Mouse (Mus musculus): ENCODE results near the gene Pnmal2. TPM values are rescaled to one million over a fixed set of nuclear protein-coding genes. Genes with fewer than 3 reads are reported as not detected.

Pnmal2 gene
- 11.2 TPM for polyA plus RNA-seq (2021)

DNA sequence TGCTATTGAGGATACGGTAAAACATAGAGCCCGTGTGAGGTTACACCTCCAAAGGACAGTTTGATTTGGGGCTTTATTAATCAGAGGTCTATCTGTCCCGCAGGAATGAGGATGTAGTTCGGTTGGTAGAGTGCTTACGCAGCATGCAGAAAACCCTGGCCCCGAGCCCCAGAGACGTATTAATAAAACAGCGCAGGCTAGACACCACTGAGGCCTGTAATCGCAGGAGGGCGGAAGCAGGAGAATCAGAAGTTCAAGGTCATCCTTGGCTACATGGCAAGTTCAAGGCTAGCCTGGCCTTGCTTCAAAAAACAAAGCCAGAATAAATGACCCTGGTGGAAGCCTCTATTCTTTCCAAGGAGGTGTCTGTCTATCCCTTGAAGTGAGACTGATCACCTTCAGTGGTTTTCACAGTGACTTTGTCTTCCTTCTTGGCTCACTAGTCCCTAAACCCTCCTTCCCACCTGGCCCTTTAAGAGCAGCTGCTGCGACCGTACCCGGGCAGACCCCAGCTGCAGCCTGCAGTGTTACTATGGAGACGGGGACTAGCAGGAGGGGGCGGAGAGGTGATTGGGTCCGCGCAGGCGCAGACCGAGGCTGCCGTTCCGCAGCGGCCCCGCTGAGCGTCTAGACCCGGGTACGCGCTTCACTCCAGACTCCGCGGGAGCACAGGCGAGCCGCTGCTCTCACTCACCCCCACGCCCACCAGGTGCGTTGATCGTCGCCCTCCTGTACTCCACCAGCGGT is at the start of gene Pnmal2:
Gene Pnmal2 (plus strand): TSS at position 622 of the 747 bp plus-strand sequence.
- ChIA-PET CTCF (interaction anchor here (1.0 kb wide), 2 partner anchors 11 to 107 kb away, joined by 3 to 4 read pairs; no protein-coding TSS in a partner anchor), POLR2A (no interaction called here)
- no peak for TF ChIP-seq CTCF (IDR thresholded peaks at IDR 0.05)
- DNase-seq (ENCODE audit: low read depth, low spot score) (no peak), ATAC-seq (peak; percentile 84)
- no peaks in the 10 kb centered on the region for H3K27me3 ChIP-seq
- in situ Hi-C loops (cut with MboI; ENCODE audit: low pct_unique_long_range_greater_than_20kb): no loop called here

DNA sequence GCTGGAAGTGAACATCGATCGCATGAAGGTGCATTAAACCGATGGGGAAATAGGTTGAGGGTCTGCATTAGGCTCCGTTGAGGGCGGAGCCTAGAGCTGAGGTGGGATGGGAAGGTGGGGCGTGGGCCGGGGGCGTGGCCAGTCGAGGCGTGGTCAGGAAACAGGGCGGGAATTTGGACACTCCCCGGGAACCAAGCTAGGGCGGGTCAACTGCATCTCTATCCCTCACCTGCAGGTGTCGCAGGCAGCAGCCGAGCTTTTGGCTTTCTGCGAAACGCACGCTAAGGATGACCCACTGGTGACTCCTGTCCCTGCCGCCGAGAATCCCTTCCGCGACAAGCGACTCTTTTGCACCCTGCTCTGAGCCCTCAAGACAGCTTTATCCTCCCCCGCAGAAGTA is 49.5 kb upstream of the Pnmal2 start:
- CTCF ChIA-PET: interaction anchor here (0.9 to 2.8 kb wide), 8 partner anchors 8 to 35 kb away, joined by 3 to 11 read pairs (median 4); partner anchors contain the start of gene Dact3
- TF ChIP-seq CTCF (IDR thresholded peaks at IDR 0.05): peak; percentile 88
- H3K27me3 ChIP-seq: peaks cover 8% of the 10 kb centered on the region
- POLR2A ChIA-PET: interaction anchor here (1.5 kb wide), 1 partner anchor 18 kb away, joined by 3 read pairs; no protein-coding TSS in a partner anchor
- in situ Hi-C loops (cut with MboI; ENCODE audit: low pct_unique_long_range_greater_than_20kb): no loop called here
- DNase-seq (ENCODE audit: low read depth, low spot score): no peak
- ATAC-seq: peak; percentile 48

DNA sequence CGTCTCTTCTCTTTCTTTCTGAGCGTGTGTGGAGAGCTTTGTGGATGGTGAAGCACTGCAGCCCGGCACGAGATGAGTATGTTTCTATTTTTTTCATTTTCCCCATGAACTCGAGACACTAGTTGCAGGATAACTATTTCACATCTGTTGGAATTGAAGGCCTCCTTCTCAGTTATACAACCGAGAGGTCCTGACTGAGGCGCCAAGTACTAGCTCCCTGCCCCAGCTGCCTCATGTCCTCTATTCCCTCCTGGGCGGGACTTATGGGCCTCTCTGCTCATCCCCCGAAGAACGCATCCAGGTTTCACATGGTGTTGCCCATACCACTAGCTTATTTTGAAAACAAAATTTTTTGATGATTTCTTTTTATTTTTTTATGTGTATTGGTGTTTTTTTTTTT is 49.0 kb upstream of the Pnmal2 start:
- in situ Hi-C loops (cut with MboI; ENCODE audit: low pct_unique_long_range_greater_than_20kb): no loop called here
- ChIA-PET POLR2A (interaction anchor here (1.5 kb wide), 1 partner anchor 18 kb away, joined by 3 read pairs; no protein-coding TSS in a partner anchor), CTCF (interaction anchor here (0.9 to 2.8 kb wide), 8 partner anchors 8 to 35 kb away, joined by 3 to 11 read pairs (median 4); partner anchors contain the start of gene Dact3)
- peaks cover 8% of the 10 kb centered on the region for H3K27me3 ChIP-seq
- TF ChIP-seq CTCF (IDR thresholded peaks at IDR 0.05): no peak
- ATAC-seq: no peak
- no peak for DNase-seq (ENCODE audit: low read depth, low spot score)

GRCm38 (mm10) chr7:16900526-16900925 is 44.0 kb upstream of the Pnmal2 start:
- ChIA-PET POLR2A (no interaction called here), CTCF (interaction anchor here (0.7 to 2.4 kb wide), 4 partner anchors 14 to 26 kb away, joined by 3 to 12 read pairs (median 4); no protein-coding TSS in a partner anchor)
- H3K27me3 ChIP-seq: peaks cover 3% of the 10 kb centered on the region
- in situ Hi-C loops (cut with MboI; ENCODE audit: low pct_unique_long_range_greater_than_20kb): no loop called here
- no peak for TF ChIP-seq CTCF (IDR thresholded peaks at IDR 0.05)
- ATAC-seq (no peak), DNase-seq (ENCODE audit: low read depth, low spot score) (no peak)

DNA sequence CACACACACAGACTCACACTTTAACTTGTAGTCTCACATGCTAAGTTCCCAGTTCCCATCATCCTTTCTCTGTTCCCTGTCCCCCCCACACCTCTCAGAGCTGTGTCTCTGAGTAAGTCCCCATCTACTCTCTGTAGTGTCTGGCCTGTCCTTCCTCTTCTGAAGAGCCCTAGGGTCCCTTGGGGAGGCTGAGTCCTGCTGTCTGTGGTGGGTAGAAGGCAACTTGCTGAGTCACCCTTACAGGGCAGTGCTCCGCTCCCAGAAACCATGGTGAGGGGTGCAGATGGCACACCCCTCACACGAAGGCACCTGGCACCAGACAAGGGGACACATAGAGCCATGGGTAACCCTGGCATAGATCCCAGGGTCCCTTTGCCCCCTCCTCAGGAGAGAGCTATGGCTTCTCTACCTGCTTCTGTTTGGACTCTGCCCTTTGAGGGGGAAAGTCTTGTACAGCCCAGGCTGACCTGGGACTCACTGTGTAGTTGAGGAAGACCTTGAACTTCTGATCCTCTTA is 41.0 kb upstream of the Pnmal2 start:
- DNase-seq (ENCODE audit: low read depth, low spot score) (no peak), ATAC-seq (no peak)
- CTCF ChIA-PET: interaction anchor here (0.9 to 1.3 kb wide), 2 partner anchors 8 to 10 kb away, joined by 3 to 4 read pairs; no protein-coding TSS in a partner anchor
- POLR2A ChIA-PET: no interaction called here
- TF ChIP-seq CTCF (IDR thresholded peaks at IDR 0.05): no peak
- H3K27me3 ChIP-seq: peaks cover 3% of the 10 kb centered on the region
- in situ Hi-C loops (cut with MboI; ENCODE audit: low pct_unique_long_range_greater_than_20kb): no loop called here

DNA sequence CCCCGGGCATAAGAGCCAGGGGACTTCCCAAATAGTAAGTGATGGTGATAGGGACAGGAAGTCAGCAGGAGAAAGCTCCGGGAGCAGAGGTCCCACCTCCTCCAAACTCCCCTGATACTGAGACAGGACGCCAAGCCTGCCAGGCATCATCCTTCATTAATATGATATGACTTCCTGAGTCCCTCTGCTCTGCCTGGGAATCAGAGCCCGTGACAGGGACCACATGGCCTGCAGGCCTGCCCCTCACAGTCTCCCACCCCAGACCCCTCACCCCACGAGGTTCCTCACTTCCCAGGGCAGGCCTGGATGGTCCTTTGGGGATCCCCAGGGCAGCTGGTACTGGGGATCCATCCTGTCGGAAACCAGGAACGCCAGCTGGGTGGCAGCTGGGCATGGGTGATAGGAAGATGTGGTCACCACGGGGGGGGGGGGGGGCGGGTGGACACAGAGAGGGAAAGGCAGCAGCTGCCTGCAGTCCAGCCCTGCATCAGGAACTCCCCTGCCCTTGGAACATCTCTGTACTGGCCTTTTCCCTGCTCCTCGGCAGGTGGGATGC is 40.3 kb upstream of the Pnmal2 start:
- no peak for TF ChIP-seq CTCF (IDR thresholded peaks at IDR 0.05)
- H3K27me3 ChIP-seq: peaks cover 3% of the 10 kb centered on the region
- in situ Hi-C loops (cut with MboI; ENCODE audit: low pct_unique_long_range_greater_than_20kb): no loop called here
- no peak for ATAC-seq
- POLR2A ChIA-PET: no interaction called here
- CTCF ChIA-PET: interaction anchor here (1.3 kb wide), 1 partner anchor 9 kb away, joined by 4 read pairs; no protein-coding TSS in a partner anchor
- no peak for DNase-seq (ENCODE audit: low read depth, low spot score)

- POLR2A ChIA-PET: interaction anchor here (0.6 to 0.7 kb wide), 2 partner anchors 17 to 19 kb away, joined by 3 read pairs; no protein-coding TSS in a partner anchor
- CTCF ChIA-PET: no interaction called here
- in situ Hi-C loops (cut with MboI; ENCODE audit: low pct_unique_long_range_greater_than_20kb): no loop called here
- no peak for DNase-seq (ENCODE audit: low read depth, low spot score)
- TF ChIP-seq CTCF (IDR thresholded peaks at IDR 0.05): no peak
- ATAC-seq: no peak
- H3K27me3 ChIP-seq: peaks cover 3% of the 10 kb centered on the region
These were observed 38.9 kb upstream of the Pnmal2 start for GRCm38 (mm10) chr7:16905491-16906021.

DNA sequence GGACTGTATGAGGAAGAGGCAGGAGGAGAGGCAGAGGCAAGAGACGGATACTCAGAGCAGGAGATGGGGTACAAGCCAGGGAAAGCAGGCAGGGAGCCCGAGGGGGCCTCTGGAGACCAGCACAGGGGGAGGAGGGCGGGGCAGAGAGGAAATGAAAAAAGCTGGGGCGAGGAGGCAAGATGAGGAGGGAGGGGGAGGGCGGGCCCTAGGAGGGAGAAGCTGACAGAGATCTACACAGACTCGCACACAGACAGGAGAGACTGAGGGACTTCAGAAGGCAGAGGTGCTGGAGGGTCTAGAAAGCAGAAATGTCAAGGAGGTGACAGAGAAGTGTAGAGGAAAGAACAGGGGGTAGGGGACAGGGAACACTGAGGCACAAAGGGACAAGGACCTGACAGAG is 38.2 kb upstream of the Pnmal2 start, which contains the start of gene Ptgir:
Gene Ptgir (plus strand): TSS at position 210 of the 400 bp plus-strand sequence.
- ATAC-seq (no peak), DNase-seq (ENCODE audit: low read depth, low spot score) (no peak)
- in situ Hi-C loops (cut with MboI; ENCODE audit: low pct_unique_long_range_greater_than_20kb): no loop called here
- H3K27me3 ChIP-seq: no peaks in the 10 kb centered on the region
- no peak for TF ChIP-seq CTCF (IDR thresholded peaks at IDR 0.05)
- ChIA-PET CTCF (no interaction called here), POLR2A (interaction anchor here (0.7 kb wide), 1 partner anchor 16 kb away, joined by 3 read pairs; no protein-coding TSS in a partner anchor)

DNA sequence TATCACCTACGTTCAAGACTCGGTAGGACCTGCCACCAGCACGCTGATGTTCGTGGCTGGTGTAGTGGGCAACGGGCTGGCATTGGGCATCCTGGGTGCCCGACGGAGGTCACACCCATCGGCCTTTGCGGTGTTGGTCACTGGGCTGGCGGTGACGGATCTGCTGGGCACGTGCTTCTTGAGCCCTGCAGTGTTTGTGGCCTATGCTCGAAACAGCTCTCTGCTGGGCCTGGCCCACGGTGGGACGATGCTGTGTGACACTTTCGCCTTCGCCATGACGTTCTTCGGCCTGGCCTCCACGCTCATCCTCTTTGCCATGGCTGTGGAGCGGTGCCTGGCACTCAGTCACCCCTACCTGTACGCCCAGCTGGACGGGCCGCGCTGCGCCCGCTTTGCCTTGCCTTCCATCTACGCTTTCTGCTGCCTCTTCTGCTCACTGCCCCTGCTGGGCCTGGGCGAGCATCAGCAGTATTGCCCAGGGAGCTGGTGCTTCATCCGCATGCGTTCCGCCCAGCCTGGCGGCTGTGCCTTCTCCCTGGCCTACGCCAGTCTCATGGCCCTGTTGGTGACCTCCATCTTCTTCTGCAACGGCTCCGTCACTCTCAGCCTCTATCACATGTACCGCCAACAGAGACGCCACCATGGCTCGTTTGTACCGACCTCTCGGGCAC is 37.5 kb upstream of the Pnmal2 start:
- DNase-seq (ENCODE audit: low read depth, low spot score) (no peak), ATAC-seq (no peak)
- H3K27me3 ChIP-seq: no peaks in the 10 kb centered on the region
- ChIA-PET CTCF (no interaction called here), POLR2A (no interaction called here)
- in situ Hi-C loops (cut with MboI; ENCODE audit: low pct_unique_long_range_greater_than_20kb): no loop called here
- TF ChIP-seq CTCF (IDR thresholded peaks at IDR 0.05): no peak

DNA sequence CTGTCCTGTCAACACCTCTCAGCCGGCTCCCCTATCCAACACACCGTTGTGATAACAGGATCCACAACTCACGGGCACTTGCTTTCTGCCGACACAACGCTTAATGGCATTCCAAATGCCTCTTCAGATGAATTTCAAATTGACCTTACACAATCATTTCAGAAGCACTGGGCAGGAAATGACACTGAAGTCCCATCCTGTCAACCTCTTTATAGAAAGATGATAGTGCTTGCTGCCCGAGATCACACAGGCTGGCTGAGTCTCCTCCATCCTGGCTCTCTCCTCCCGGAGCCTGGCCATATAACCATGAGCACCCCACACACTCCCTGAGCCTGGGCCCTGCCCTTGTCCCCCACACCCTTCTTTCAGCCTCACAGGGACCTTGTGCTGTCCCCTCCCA is 36.6 kb upstream of the Pnmal2 start:
- in situ Hi-C loops (cut with MboI; ENCODE audit: low pct_unique_long_range_greater_than_20kb): no loop called here
- ChIA-PET CTCF (no interaction called here), POLR2A (no interaction called here)
- no peak for ATAC-seq
- DNase-seq (ENCODE audit: low read depth, low spot score): no peak
- no peak for TF ChIP-seq CTCF (IDR thresholded peaks at IDR 0.05)
- H3K27me3 ChIP-seq: no peaks in the 10 kb centered on the region
